Mouse (Mus musculus): ENCODE data around the gene Cdc42se1.

- TF ChIP-seq POLR2A (IDR thresholded peaks at IDR 0.05; ENCODE audit: low read depth, low read length) = no peak
- TF ChIP-seq CTCF (IDR thresholded peaks at IDR 0.05; ENCODE audit: extremely low read depth, insufficient read length, insufficient replicate concordance, low read depth, low read length) = no peak
These were observed 46.7 kb upstream of the Cdc42se1 start for GRCm38 (mm10) chr3:95181841-95182240.

Measured in small intestine, adult 2 months (tissue).